Mouse (Mus musculus): ENCODE data around the gene Cul3. TPM values are rescaled to one million over a fixed set of nuclear protein-coding genes. Genes with fewer than 3 reads are reported as not detected.

Cul3 gene
- polyA plus RNA-seq, 1 experiment from 2014 or later, result 58.1 TPM

- H3K27ac ChIP-seq (replicated peaks; ENCODE audit: low read depth, low read length), result no peak overlapping the region
- no peaks in the 10 kb centered on the region for H3K36me3 ChIP-seq (replicated peaks; ENCODE audit: control insufficient read depth, insufficient read depth, low read depth, low read length)
- DNase-seq (ENCODE audit: low spot score) (no peak), ATAC-seq (replicated peaks; ENCODE audit: insufficient number of reproducible peaks, low FRiP score, low TSS enrichment, low read depth) (no peak)
- no peaks in the 10 kb centered on the region for H3K4me1 ChIP-seq (ENCODE audit: control insufficient read depth, insufficient read depth, low read length)
- 70% methylated on average over 1 of the region's 1 CpGs for WGBS
- no peaks in the 10 kb centered on the region for H3K27me3 ChIP-seq (ENCODE audit: control insufficient read depth, insufficient read depth, low read length)
- no peak overlapping the region for H3K4me2 ChIP-seq (ENCODE audit: low read depth, low read length)
- H3K4me3 ChIP-seq (ENCODE audit: low read depth, low read length), result no peak overlapping the region
- no peak overlapping the region for H3K9ac ChIP-seq (replicated peaks; ENCODE audit: low read length)
- H3K9me3 ChIP-seq (replicated peaks; ENCODE audit: control insufficient read depth, low read length), result no peaks in the 10 kb centered on the region
Observed at GRCm38 (mm10) chr1:80335726-80336368, 4.4 kb downstream of the Cul3 start.

- Histone ChIP-seq H3K9ac (replicated peaks; ENCODE audit: low read length) (no peak overlapping the region), H3K36me3 (replicated peaks; ENCODE audit: control insufficient read depth, insufficient read depth, low read depth, low read length) (no peaks in the 10 kb centered on the region), H3K27ac (replicated peaks; ENCODE audit: low read depth, low read length) (no peak overlapping the region), H3K4me1 (ENCODE audit: control insufficient read depth, insufficient read depth, low read length) (no peaks in the 10 kb centered on the region), H3K27me3 (ENCODE audit: control insufficient read depth, insufficient read depth, low read length) (no peaks in the 10 kb centered on the region), H3K4me3 (ENCODE audit: low read depth, low read length) (no peak overlapping the region), H3K9me3 (replicated peaks; ENCODE audit: control insufficient read depth, low read length) (no peaks in the 10 kb centered on the region), H3K4me2 (ENCODE audit: low read depth, low read length) (no peak overlapping the region)
- ATAC-seq (replicated peaks; ENCODE audit: insufficient number of reproducible peaks, low FRiP score, low TSS enrichment, low read depth) (no peak), DNase-seq (ENCODE audit: low spot score) (no peak)
- 97% methylated on average over 1 of the region's 1 CpGs for WGBS
Observed at GRCm38 (mm10) chr1:80335118-80335517, 5.2 kb downstream of the Cul3 start.

GRCm38 (mm10) chr1:80330970-80331369 lies 9.3 kb downstream of the Cul3 start:
- 79% methylated on average over 2 of the region's 2 CpGs for WGBS
- no peak for ATAC-seq (replicated peaks; ENCODE audit: insufficient number of reproducible peaks, low FRiP score, low TSS enrichment, low read depth)

GRCm38 (mm10) chr1:80325761-80326160 lies 14.5 kb downstream of the Cul3 start:
- H3K27ac ChIP-seq (replicated peaks; ENCODE audit: low read depth, low read length), result no peak overlapping the region
- DNase-seq (ENCODE audit: low spot score), result no peak
- no peaks in the 10 kb centered on the region for H3K9me3 ChIP-seq (replicated peaks; ENCODE audit: control insufficient read depth, low read length)
- H3K27me3 ChIP-seq (ENCODE audit: control insufficient read depth, insufficient read depth, low read length), result no peaks in the 10 kb centered on the region
- no peak overlapping the region for H3K4me2 ChIP-seq (ENCODE audit: low read depth, low read length)
- no peak overlapping the region for H3K9ac ChIP-seq (replicated peaks; ENCODE audit: low read length)
- H3K36me3 ChIP-seq (replicated peaks; ENCODE audit: control insufficient read depth, insufficient read depth, low read depth, low read length), result no peaks in the 10 kb centered on the region
- no peak overlapping the region for H3K4me3 ChIP-seq (ENCODE audit: low read depth, low read length)
- 90% methylated on average over 2 of the region's 2 CpGs for WGBS
- H3K4me1 ChIP-seq (ENCODE audit: control insufficient read depth, insufficient read depth, low read length), result no peaks in the 10 kb centered on the region
- no peak for ATAC-seq (replicated peaks; ENCODE audit: insufficient number of reproducible peaks, low FRiP score, low TSS enrichment, low read depth)

More at GRCm38 (mm10) chr1:80330970-80331369, 9.3 kb downstream of the Cul3 start:
- Histone ChIP-seq H3K4me2 (ENCODE audit: low read depth, low read length) (no peak overlapping the region), H3K4me1 (ENCODE audit: control insufficient read depth, insufficient read depth, low read length) (no peaks in the 10 kb centered on the region), H3K9ac (replicated peaks; ENCODE audit: low read length) (no peak overlapping the region), H3K36me3 (replicated peaks; ENCODE audit: control insufficient read depth, insufficient read depth, low read depth, low read length) (no peaks in the 10 kb centered on the region), H3K9me3 (replicated peaks; ENCODE audit: control insufficient read depth, low read length) (no peaks in the 10 kb centered on the region), H3K27ac (replicated peaks; ENCODE audit: low read depth, low read length) (no peak overlapping the region), H3K27me3 (ENCODE audit: control insufficient read depth, insufficient read depth, low read length) (no peaks in the 10 kb centered on the region), H3K4me3 (ENCODE audit: low read depth, low read length) (no peak overlapping the region)
- DNase-seq (ENCODE audit: low spot score), result no peak

GRCm38 (mm10) chr1:80324370-80324769 lies 15.9 kb downstream of the Cul3 start:
- no peak for ATAC-seq (replicated peaks; ENCODE audit: insufficient number of reproducible peaks, low FRiP score, low TSS enrichment, low read depth)
- no peak for DNase-seq (ENCODE audit: low spot score)

GRCm38 (mm10) chr1:80315533-80316045 lies 24.7 kb downstream of the Cul3 start:
- 89% methylated on average over 3 of the region's 3 CpGs for WGBS
- no peaks in the 10 kb centered on the region for H3K36me3 ChIP-seq (replicated peaks; ENCODE audit: control insufficient read depth, insufficient read depth, low read depth, low read length)

More at GRCm38 (mm10) chr1:80324370-80324769, 15.9 kb downstream of the Cul3 start:
- H3K27me3 ChIP-seq (ENCODE audit: control insufficient read depth, insufficient read depth, low read length), result no peaks in the 10 kb centered on the region
- no peaks in the 10 kb centered on the region for H3K9me3 ChIP-seq (replicated peaks; ENCODE audit: control insufficient read depth, low read length)
- H3K4me3 ChIP-seq (ENCODE audit: low read depth, low read length), result no peak overlapping the region
- H3K4me1 ChIP-seq (ENCODE audit: control insufficient read depth, insufficient read depth, low read length), result no peaks in the 10 kb centered on the region
- H3K36me3 ChIP-seq (replicated peaks; ENCODE audit: control insufficient read depth, insufficient read depth, low read depth, low read length), result no peaks in the 10 kb centered on the region
- no peak overlapping the region for H3K9ac ChIP-seq (replicated peaks; ENCODE audit: low read length)
- no peak overlapping the region for H3K27ac ChIP-seq (replicated peaks; ENCODE audit: low read depth, low read length)
- no peak overlapping the region for H3K4me2 ChIP-seq (ENCODE audit: low read depth, low read length)

GRCm38 (mm10) chr1:80293307-80293706 lies 47.0 kb downstream of the Cul3 start:
- 64% methylated on average over 4 of the region's 4 CpGs for WGBS

More at GRCm38 (mm10) chr1:80315533-80316045, 24.7 kb downstream of the Cul3 start:
- no peak overlapping the region for H3K4me2 ChIP-seq (ENCODE audit: low read depth, low read length)
- H3K9ac ChIP-seq (replicated peaks; ENCODE audit: low read length), result no peak overlapping the region
- H3K4me1 ChIP-seq (ENCODE audit: control insufficient read depth, insufficient read depth, low read length), result no peaks in the 10 kb centered on the region
- no peak overlapping the region for H3K4me3 ChIP-seq (ENCODE audit: low read depth, low read length)
- DNase-seq (ENCODE audit: low spot score), result no peak
- no peaks in the 10 kb centered on the region for H3K27me3 ChIP-seq (ENCODE audit: control insufficient read depth, insufficient read depth, low read length)
- no peak overlapping the region for H3K27ac ChIP-seq (replicated peaks; ENCODE audit: low read depth, low read length)
- no peaks in the 10 kb centered on the region for H3K9me3 ChIP-seq (replicated peaks; ENCODE audit: control insufficient read depth, low read length)
- no peak for ATAC-seq (replicated peaks; ENCODE audit: insufficient number of reproducible peaks, low FRiP score, low TSS enrichment, low read depth)

GRCm38 (mm10) chr1:80278731-80279130 lies 61.5 kb downstream of the Cul3 start:
- no peak overlapping the region for H3K27ac ChIP-seq (replicated peaks; ENCODE audit: low read depth, low read length)
- DNase-seq (ENCODE audit: low spot score) (no peak), ATAC-seq (replicated peaks; ENCODE audit: insufficient number of reproducible peaks, low FRiP score, low TSS enrichment, low read depth) (no peak)
- no peaks in the 10 kb centered on the region for H3K27me3 ChIP-seq (ENCODE audit: control insufficient read depth, insufficient read depth, low read length)
- no peak overlapping the region for H3K9ac ChIP-seq (replicated peaks; ENCODE audit: low read length)
- peaks cover 5% of the 10 kb centered on the region for H3K36me3 ChIP-seq (replicated peaks; ENCODE audit: control insufficient read depth, insufficient read depth, low read depth, low read length)
- 100% methylated on average over 1 of the region's 1 CpGs for WGBS
- no peaks in the 10 kb centered on the region for H3K9me3 ChIP-seq (replicated peaks; ENCODE audit: control insufficient read depth, low read length)
- H3K4me2 ChIP-seq (ENCODE audit: low read depth, low read length), result no peak overlapping the region
- H3K4me3 ChIP-seq (ENCODE audit: low read depth, low read length), result no peak overlapping the region
- no peaks in the 10 kb centered on the region for H3K4me1 ChIP-seq (ENCODE audit: control insufficient read depth, insufficient read depth, low read length)

More at GRCm38 (mm10) chr1:80293307-80293706, 47.0 kb downstream of the Cul3 start:
- no peak for ATAC-seq (replicated peaks; ENCODE audit: insufficient number of reproducible peaks, low FRiP score, low TSS enrichment, low read depth)
- no peaks in the 10 kb centered on the region for H3K4me1 ChIP-seq (ENCODE audit: control insufficient read depth, insufficient read depth, low read length)
- no peaks in the 10 kb centered on the region for H3K36me3 ChIP-seq (replicated peaks; ENCODE audit: control insufficient read depth, insufficient read depth, low read depth, low read length)
- DNase-seq (ENCODE audit: low spot score), result no peak
- no peak overlapping the region for H3K4me3 ChIP-seq (ENCODE audit: low read depth, low read length)
- no peaks in the 10 kb centered on the region for H3K9me3 ChIP-seq (replicated peaks; ENCODE audit: control insufficient read depth, low read length)
- no peak overlapping the region for H3K27ac ChIP-seq (replicated peaks; ENCODE audit: low read depth, low read length)
- no peak overlapping the region for H3K9ac ChIP-seq (replicated peaks; ENCODE audit: low read length)
- H3K27me3 ChIP-seq (ENCODE audit: control insufficient read depth, insufficient read depth, low read length), result no peaks in the 10 kb centered on the region
- no peak overlapping the region for H3K4me2 ChIP-seq (ENCODE audit: low read depth, low read length)

Measured in embryonic facial prominence, embryonic 11.5 days (tissue).